Mouse (Mus musculus) kidney, adult 2 months (tissue): ENCODE results near the gene Crybb1.

ENCODE experiments used
- CTCF ChIP-seq: fragments of 200-500 bp; conservative IDR thresholded peaks from 2 replicates; pipeline ENCODE4 v1.5.1; 2011; ENCODE audit warnings: low read depth, mild to moderate bottlenecking, control low read depth, low read length, moderate library complexity, mixed read lengths; ENCODE audit not compliant: insufficient read depth, insufficient read length
- POLR2A ChIP-seq: fragments of 200-500 bp; IDR thresholded peaks from one replicate; pipeline ENCODE4 v1.6.1; 2011; ENCODE audit warnings: low read depth, low read length, control low read depth

- no peak for TF ChIP-seq POLR2A
- TF ChIP-seq CTCF: no peak
Measured at GRCm38 (mm10) chr5:112218679-112219078, 36.9 kb upstream of the Crybb1 start.
